Mouse (Mus musculus) heart, embryonic 11.5 days (tissue): Measurements from ENCODE around the gene Atp2c1. TPM values are rescaled to one million over a fixed set of nuclear protein-coding genes. Genes with fewer than 3 reads are reported as not detected.

ENCODE experiments used
- ATAC-seq: fragments of 200-750 bp; cut with Nextera tagmentation; replicated peaks from 2 replicates; pipeline ENCODE4 v1.8.0; 2017; ENCODE audit warnings: moderate library complexity; ENCODE audit not compliant: insufficient number of reproducible peaks, low FRiP score, low TSS enrichment
- H3K27ac ChIP-seq: fragments of 300-500 bp; sonication (generic); 2 replicates; pipeline ENCODE4 v1.5.1; 2014; ENCODE audit warnings: mild to moderate bottlenecking, low read depth, low read length
- H3K27me3 ChIP-seq: fragments of 300-500 bp; sonication (generic); 2 replicates; pipeline ENCODE4 v1.6.1; 2014; ENCODE audit warnings: mild to moderate bottlenecking, low read length, mixed read lengths; ENCODE audit not compliant: control insufficient read depth, insufficient read depth
- H3K36me3 ChIP-seq: fragments of 300-500 bp; sonication (generic); 2 replicates; pipeline ENCODE4 v1.6.1; 2014; ENCODE audit warnings: mild to moderate bottlenecking, low read length, moderate library complexity, mixed read lengths; ENCODE audit not compliant: control insufficient read depth, insufficient read depth
- H3K4me1 ChIP-seq: fragments of 300-500 bp; sonication (generic); 2 replicates; pipeline ENCODE4 v1.6.1; 2014; ENCODE audit warnings: low read length; ENCODE audit not compliant: control insufficient read depth, insufficient read depth
- H3K4me2 ChIP-seq: fragments of 300-500 bp; sonication (generic); 2 replicates; pipeline ENCODE4 v1.6.1; 2014; ENCODE audit warnings: mild to moderate bottlenecking, moderate library complexity
- H3K4me3 ChIP-seq: fragments of 300-500 bp; sonication (generic); 2 replicates; pipeline ENCODE4 v1.5.1; 2014; ENCODE audit warnings: low read depth, low read length
- H3K9ac ChIP-seq: fragments of 300-500 bp; sonication (generic); 2 replicates; pipeline ENCODE4 v1.6.1; 2014; ENCODE audit warnings: mild to moderate bottlenecking, low read depth, low read length, moderate library complexity
- H3K9me3 ChIP-seq: fragments of 300-500 bp; sonication (generic); replicated peaks from 2 replicates; pipeline ENCODE4 v1.6.1; 2016; ENCODE audit warnings: low read length; ENCODE audit not compliant: control insufficient read depth
- WGBS: fragments of 180-500 bp; shearing (Covaris S2); extraction: QIAGEN DNeasy Blood & Tissue Kit; methylation state at CpG from one replicate; pipeline ENCODE4 v1.1.7; 2014; ENCODE audit not compliant: insufficient replicate concordance; 5-methylcytosine and 5-hydroxymethylcytosine counted together
- polyA plus RNA-seq: library from polyadenylated mRNA; unstranded; fragments of >200 nt; fragmentation: Nextera tagmentation; extraction: Ambion mirVana; gene quantifications from 2 replicates; pipeline ENCODE4 v1.2.1, GENCODE M21; 2014

The Atp2c1 gene
- polyA plus RNA-seq, 1 experiment from 2014 or later: 53.0 TPM

- no peak overlapping the region for H3K4me2 ChIP-seq
- no peaks in the 10 kb centered on the region for H3K9me3 ChIP-seq
- H3K4me3 ChIP-seq: no peak overlapping the region
- no peaks in the 10 kb centered on the region for H3K4me1 ChIP-seq
- H3K27ac ChIP-seq: no peak overlapping the region
- no peak for ATAC-seq
- H3K36me3 ChIP-seq: no peaks in the 10 kb centered on the region
- 85% methylated on average over 4 of the region's 4 CpGs for WGBS
- H3K27me3 ChIP-seq: no peaks in the 10 kb centered on the region
- no peak overlapping the region for H3K9ac ChIP-seq
Observed at GRCm38 (mm10) chr9:105366199-105366598, 160.9 kb downstream of the Atp2c1 start.

GRCm38 (mm10) chr9:105363520-105364231 is 163.4 kb downstream of the Atp2c1 start:
- no peak overlapping the region for H3K27ac ChIP-seq
- H3K4me3 ChIP-seq: no peak overlapping the region
- 78% methylated on average over 5 of the region's 5 CpGs for WGBS
- H3K9me3 ChIP-seq: no peaks in the 10 kb centered on the region
- no peaks in the 10 kb centered on the region for H3K4me1 ChIP-seq
- no peak for ATAC-seq
- no peak overlapping the region for H3K4me2 ChIP-seq
- H3K36me3 ChIP-seq: no peaks in the 10 kb centered on the region
- no peaks in the 10 kb centered on the region for H3K27me3 ChIP-seq
- no peak overlapping the region for H3K9ac ChIP-seq

- Histone ChIP-seq H3K9ac (no peak overlapping the region), H3K4me2 (no peak overlapping the region), H3K4me1 (no peaks in the 10 kb centered on the region), H3K4me3 (no peak overlapping the region), H3K9me3 (no peaks in the 10 kb centered on the region), H3K27me3 (no peaks in the 10 kb centered on the region), H3K36me3 (no peaks in the 10 kb centered on the region), H3K27ac (no peak overlapping the region)
- 67% methylated on average over 2 of the region's 2 CpGs for WGBS
- no peak for ATAC-seq
Observed at GRCm38 (mm10) chr9:105362181-105362580, 164.9 kb downstream of the Atp2c1 start.

Other genes starting within 250 kb of the Atp2c1 start
- gene Aste1, start 131.9 kb downstream of the Atp2c1 start, polyA plus RNA-seq: 14.6 and 19.3 TPM in 2 replicates
- 0.30 TPM in 2 replicates for gene Nek11, start 131.8 kb downstream of the Atp2c1 start, polyA plus RNA-seq
- gene Pik3r4, start 115.7 kb upstream of the Atp2c1 start, polyA plus RNA-seq: 16.1 and 18.9 TPM in 2 replicates